Mouse (Mus musculus) cerebellum, postnatal 36 days (tissue): Measurements from ENCODE around the gene Nosip.
"Not testable (repeated sequence)": the region's sequence is repeated elsewhere in the genome, so short reads cannot be mapped to it uniquely, and the experiment has no call there.

Experiments used
- DNase-seq, 2 experiments: peaks; one replicate each; pipeline ENCODE4 v3.0.0; 2021 to 2022; ENCODE audit warnings: mixed read lengths in 2 of 2

The Nosip gene

DNA sequence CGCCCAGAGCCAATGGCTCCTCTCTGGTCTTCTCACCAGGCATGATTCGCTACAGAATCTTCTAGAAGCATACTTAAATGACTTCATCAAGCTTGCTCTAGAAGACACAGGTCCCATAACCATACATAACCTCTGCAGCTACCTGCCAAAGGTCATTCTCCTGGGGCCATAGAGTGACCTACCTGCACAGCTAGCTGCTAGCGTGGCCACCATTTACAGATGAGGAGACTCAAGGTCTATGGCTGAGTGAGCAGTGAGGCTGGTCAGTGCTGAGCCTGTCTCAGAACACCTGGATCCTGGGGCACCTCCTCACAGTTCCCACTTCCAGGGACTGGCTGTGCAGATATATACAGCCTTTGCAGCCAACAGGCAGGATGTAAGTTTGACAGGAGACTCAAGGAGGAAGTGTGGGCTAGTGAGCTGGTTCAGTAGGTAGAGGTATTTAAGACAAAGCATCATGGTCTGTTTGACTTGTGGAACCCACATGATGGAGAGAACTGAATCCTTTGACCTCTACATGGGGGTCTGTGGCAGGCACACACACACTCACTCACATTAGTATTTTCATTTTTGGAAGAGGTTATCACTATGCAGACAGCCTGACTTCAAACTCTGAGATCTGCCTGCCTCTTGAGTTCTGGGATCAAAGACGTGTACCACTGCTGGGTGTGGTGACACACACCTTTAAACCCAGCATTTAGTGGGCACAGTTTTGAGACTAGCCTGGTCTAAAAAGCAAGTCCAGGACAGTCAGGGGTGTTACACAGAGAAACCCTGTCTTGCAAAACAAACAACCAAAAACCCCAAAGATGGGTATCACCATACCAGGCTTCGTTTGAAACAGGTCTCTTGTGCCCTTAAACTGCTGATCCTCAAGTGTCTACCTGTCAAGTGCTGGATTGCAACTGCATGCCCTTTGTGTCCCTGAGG lies 57.8 kb downstream of the Nosip start:
- DNase-seq, result no peak

DNA sequence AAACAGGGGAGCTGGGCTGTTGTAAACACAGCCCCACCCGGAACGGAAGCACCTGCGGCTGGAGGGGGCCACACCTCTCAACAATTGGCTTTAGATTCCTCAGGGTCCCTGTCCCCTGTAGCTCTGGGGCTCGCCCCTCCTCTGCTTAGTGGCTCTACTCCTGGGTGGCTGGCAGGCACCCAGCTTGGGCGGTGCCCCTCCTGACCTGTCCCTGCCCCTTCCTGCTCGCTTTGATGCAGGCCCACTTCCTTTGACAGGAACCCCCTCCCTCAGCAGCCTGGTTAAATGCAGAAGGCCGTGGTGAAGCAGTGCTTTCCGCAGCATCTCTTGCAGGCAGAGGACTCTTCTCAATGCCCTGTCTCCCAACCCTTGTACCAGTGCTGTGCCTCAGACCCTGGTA lies 59.2 kb downstream of the Nosip start:
- no peak for DNase-seq

DNA sequence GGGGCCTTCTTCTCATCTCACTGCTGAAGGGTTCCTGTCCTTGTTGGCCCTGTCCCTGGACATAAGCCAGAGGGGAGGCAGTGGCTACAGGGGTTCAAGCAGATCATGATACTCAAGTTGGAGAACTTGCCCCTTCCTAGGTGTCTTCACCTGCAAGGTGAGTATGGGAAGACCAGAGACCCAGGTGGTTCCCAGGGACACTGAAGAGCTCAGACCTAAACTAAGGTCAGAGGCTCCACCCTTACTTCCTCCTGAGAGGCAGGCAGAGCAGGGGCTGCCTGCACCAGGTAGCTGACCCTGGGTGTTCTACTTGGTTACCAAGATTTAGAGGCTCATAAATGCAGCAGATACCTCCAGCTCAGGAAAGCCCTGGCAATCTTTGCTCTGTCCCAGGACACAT lies 59.7 kb downstream of the Nosip start:
- DNase-seq, result no peak

DNA sequence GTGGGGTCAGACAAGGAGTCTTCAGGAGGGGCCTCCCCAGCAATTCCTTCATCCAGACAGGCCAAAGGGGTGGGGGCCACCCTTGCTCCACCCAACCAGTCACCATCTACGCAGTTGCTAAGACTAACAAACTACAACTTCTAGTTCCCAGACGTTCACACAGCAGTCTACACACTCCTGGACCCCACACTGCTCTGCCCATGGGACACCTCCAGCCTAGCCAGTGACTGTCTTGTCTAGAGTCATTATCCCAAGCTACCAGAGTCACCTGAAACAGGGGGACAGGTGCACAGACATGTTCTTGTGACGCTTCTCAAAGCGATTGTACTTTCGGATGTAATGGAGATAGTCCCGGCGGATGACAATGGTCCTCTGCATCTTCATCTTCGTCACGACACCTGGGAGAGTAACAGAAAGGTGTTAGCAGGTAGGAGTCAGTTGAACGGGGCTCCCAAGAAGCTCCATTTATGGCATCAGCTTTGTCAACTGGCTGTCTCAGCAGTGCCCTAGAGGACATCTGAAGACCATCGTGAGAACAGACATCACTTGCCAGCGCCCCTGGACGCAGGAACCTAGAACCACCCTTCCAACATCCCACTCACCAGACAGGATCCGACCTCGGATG lies 60.4 kb downstream of the Nosip start:
- DNase-seq, result no peak

DNA sequence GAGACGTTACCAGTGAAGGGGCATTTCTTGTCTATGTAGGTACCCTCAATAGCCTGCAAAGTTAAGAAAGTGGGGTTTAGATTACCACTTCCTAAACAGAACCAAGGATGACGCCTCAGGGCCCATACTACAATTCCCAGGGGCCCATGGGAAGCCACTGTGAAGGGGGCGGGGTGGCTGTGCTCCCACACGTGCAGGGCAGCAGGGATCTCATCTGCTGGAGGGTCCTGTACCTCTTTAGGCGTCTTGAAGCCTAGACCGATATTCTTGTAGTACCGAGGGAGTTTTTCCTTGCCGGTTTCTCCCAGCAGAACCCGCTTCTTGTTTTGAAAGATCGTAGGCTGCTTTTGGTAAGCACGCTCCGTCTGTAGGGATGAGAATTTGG lies 60.9 kb downstream of the Nosip start:
- no peak for DNase-seq

DNA sequence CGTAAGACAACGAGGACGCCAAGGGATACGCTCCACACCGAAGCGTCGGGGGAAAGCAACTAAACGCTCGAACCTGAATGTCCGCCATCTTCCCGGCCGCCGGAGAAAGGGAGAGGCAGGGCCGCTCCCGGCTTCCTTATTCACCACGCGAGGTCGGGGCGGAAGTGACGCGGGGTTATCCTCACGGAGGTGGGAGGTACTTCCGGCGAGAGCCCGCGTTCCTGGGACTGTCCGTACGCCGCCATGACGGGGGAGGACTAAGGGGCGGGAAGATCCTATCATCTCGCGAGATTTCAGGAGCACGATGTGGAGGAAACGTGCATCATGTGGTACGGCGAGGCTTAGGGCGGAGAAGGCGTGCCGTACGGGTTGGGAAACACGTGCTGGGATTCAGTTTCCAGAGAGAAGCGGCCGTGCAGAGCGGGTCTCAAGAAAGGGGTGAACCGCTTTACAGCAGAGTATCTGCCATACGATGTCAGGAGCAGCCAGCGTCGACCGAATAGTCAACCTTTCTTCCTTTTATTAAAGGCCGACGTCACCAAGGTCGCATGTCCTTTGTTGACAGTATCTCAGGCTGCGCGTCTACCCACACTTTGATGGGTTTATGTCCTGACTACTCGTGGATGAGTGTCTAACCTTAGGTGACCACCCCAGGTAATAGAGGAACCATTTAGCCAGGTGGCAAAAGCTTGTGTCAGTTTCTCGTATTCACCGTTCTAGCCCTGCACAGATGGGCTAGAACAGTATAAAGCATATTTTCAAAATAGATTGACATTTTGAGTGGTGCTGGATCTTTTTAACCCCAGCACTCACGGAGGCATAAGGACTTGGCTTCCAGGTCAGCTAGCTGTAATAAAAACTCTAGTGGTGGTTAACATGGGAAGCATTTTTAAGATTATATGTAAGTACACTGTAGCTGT lies 62.3 kb downstream of the Nosip start, which contains the start of gene Rps11:
Gene Rps11 (minus strand): TSS at position 216 of the 920 bp plus-strand sequence.
- DNase-seq, result peak; percentile 97 to 99

DNA sequence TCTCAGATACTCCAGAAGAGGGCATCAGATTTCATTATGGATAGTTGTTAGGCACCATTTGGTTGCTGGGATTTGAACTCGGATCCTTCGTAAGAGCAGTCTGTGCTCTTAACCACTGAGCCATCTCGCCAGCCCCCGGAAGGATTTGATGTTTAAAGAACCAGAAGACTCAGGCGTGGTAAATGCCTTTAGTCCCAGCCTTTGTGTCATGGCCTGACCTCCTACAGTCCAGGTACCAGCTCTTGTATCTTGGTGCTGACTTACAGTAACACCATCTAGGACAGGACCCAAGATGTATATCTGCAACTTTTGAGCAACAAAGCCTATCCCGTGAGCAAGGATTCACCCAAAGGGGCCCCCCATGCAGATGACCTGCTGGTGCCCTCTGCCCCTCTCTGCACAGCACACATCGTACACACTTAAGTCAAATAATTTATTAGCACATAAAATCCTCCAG lies 62.9 kb downstream of the Nosip start:
- DNase-seq, result no peak

DNA sequence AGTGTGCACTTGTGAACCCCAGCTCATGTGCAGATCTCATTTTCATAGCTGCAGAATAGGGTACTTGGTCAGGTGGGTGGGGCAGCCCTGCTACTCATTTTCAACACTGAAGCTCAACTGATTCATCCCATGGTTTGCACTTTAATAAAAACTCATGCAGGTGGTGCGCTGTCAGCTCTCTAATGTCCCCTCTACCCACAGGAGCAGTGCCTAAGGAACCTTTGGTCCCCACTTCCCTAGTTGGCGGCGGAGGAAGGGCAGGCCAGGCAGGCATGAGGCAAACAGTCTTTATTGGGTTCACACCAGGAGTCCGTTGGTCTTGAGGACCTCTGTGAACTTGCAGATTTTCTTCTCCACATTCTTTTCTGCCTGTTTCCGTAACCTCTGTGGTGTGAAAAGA lies 63.4 kb downstream of the Nosip start:
- DNase-seq, result not testable (repeated sequence)

DNA sequence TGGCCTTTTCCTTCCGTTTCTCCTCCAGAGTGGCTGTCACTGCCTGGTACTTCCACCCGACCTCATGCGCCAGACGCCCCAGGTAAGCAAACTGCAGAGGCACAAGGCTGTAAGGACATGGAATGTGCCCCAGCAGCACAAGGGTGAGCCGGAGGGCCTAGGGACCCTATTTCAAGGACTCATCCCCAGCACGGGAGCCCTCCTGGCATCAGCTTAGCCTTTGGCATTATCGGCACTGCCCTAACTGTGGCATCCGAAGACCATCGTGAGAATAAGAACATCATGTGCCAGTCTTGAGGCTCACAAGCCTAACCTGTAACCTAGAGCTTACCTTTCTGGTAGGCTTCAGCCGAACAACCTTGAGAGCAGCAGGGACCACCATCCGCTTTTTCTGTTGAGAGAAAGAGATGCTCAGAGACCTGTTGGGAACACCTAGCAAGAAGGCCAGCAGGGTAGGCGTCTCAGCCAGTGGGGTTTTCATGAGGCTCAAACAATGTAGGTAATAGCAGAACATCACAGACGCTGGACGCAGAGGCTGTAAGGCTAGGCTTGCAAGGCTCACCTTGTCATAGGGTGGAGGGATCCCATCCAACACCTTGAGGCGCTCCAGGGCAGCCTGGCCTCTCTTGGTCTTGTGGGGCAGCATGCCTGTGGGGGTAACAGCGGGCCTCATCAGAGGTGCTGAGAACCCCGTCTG lies 64.1 kb downstream of the Nosip start:
- DNase-seq, result no peak

DNA sequence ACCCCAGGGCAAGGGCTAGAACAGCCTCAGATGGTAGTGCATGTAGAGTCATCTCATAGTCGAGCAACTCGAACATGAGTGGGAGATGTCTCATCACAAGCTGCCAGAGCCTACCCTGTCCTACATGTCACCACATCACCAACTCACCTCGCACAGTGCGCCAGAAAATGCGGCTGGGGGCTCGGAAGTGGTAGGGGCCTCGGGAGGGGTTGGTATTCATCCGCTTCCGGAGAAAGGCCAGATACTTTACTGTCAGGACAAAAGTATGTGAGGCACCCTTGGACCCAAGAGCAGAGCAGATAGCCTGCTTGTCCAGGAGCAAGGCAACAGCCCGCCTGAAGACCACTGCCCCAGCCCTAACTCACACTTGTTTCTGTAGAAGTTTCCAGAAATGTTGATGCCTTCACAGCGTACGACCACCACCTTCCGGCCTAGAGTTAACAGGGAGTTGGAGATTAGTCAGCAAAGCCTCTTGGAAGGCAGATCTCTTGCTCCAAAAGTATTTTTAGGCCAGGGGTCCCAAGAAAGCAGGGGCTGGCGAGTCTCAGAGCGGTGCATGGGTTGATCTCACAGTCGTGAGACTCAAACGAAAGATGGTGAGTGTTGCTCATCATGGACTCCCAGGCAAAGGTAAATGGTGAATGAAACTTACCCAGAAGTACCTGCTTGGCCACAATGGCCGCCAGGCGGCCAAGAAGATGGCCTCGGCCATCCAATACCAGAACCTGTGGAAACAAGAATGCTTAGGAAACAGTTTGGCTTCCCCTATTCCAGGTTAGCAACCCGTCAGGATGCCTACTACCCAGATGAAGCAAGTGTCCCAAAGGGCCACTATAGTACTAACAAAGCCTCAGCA lies 64.8 kb downstream of the Nosip start:
- DNase-seq, result no peak
